Mouse (Mus musculus) olfactory bulb, adult 2 months (tissue): ENCODE measurements at regions not wholly inside any gene's neighbourhood (a gene's known extent, or its start where the extent isn't known, plus 50 kb on each side); places are given as distances from the start of the nearest gene placed in this dataset.

Source experiments
- H3K27ac ChIP-seq: fragments of 200-500 bp; 2 replicates; pipeline ENCODE4 v1.5.1; 2012; ENCODE audit warnings: low read depth, low read length; ENCODE audit not compliant: insufficient read depth
- H3K4me1 ChIP-seq: fragments of 200-500 bp; 2 replicates; pipeline ENCODE4 v1.6.1; 2012; ENCODE audit warnings: low read length; ENCODE audit not compliant: control insufficient read depth, insufficient read depth
- H3K4me3 ChIP-seq: fragments of 200-500 bp; 2 replicates; pipeline ENCODE4 v1.5.1; 2012; ENCODE audit warnings: mild to moderate bottlenecking, low read depth, low read length, moderate library complexity; ENCODE audit not compliant: insufficient read depth
- CTCF ChIP-seq: fragments of 200-500 bp; IDR thresholded peaks from 2 replicates; pipeline ENCODE4 v1.5.1; 2012; ENCODE audit warnings: low read depth, mild to moderate bottlenecking, low read length, moderate library complexity; ENCODE audit not compliant: insufficient read depth
- POLR2A ChIP-seq: fragments of 200-500 bp; IDR thresholded peaks from 2 replicates; pipeline ENCODE4 v1.6.1; 2012; ENCODE audit warnings: mild to moderate bottlenecking, low read depth, low read length, moderate library complexity; ENCODE audit not compliant: insufficient read depth
- WGBS: fragments of 180-500 bp; shearing (Covaris S2); methylation state at CpG from one replicate; pipeline ENCODE4 v1.1.7; 2018; 5-methylcytosine and 5-hydroxymethylcytosine counted together

DNA sequence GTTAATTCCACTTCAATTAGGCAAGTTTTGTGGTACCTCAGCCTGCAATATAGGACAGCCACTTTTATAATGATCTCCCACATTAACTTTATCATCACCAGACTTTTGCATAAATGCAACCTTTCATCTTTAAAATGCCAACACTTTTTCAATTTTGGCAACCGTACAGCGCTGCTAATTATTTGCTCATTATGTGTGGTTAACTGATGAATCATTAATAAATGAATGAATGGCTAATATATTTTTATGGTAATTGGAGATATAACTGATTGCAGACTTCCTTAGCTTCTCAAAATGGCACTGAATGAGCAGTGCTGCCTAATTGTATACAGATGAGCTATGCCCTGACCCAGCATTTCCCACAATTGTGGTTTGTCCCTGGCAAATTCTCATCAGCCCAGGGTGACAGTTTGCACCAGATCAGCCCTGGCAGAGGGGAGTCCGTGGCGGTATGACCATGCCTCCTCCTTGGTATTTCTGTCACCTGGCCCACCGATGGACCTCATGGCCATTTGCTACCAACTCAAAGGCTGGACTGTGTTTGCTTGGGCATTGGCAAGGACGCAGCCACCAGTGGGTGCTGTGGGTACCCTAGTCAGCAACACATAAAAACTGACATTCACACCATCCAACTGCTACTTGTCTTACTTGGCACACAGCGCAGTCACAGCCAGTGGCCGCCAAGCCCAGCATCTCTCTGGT lies 173.7 kb upstream of the Lmo4 start:
- 76% methylated on average over 8 of the region's 8 CpGs for WGBS
- no peak for TF ChIP-seq CTCF
- no peak for TF ChIP-seq POLR2A
- Histone ChIP-seq H3K4me1 (peaks cover 12% of the 10 kb centered on the region), H3K27ac (no peak overlapping the region), H3K4me3 (no peak overlapping the region)

DNA sequence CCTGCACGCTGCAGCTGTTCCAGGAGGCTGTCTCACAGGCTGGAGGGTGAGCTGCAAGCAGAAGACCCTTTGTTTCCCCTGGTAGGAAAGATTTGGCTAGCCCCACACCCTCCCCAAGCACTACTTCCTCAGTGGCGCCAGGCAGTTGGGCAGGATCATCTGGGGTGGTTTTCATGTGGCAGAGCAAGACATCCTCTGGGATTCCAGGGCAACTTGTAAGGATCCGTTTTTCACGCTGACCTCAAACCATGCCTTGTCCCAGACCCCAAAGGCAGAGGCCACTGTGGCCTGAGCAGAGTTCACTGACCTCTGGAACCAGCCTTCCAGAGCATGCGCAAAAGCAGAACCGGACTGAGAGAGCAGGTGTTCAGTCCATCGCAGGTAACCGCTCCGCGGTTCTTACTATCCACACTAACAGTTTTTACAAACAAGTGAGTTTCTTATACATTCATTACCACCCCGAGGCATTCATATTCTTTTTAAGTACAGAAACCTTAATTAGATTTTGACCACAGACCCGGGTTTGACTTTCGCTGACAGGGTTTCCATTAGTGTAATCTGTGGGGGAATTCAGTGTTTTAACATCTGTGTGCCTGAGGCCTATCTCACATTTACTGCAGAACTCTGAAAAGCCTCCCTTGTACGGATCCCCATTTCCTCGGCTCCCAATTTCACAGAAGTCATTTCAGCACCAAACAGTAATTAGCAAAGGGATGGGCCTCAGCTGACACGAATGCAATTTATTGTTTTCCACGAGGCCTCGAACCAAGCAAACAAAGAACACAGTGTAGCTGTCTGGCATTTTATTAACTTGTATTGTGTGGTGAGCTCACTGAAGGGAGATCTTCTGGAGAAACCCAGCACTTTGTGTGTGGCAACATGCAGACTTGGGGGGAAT lies 172.9 kb upstream of the Lmo4 start:
- TF ChIP-seq CTCF (no peak), POLR2A (no peak)
- Histone ChIP-seq H3K27ac (no peak overlapping the region), H3K4me3 (no peak overlapping the region), H3K4me1 (peaks cover 14% of the 10 kb centered on the region)
- WGBS, result 65% methylated on average over 18 of the region's 18 CpGs

DNA sequence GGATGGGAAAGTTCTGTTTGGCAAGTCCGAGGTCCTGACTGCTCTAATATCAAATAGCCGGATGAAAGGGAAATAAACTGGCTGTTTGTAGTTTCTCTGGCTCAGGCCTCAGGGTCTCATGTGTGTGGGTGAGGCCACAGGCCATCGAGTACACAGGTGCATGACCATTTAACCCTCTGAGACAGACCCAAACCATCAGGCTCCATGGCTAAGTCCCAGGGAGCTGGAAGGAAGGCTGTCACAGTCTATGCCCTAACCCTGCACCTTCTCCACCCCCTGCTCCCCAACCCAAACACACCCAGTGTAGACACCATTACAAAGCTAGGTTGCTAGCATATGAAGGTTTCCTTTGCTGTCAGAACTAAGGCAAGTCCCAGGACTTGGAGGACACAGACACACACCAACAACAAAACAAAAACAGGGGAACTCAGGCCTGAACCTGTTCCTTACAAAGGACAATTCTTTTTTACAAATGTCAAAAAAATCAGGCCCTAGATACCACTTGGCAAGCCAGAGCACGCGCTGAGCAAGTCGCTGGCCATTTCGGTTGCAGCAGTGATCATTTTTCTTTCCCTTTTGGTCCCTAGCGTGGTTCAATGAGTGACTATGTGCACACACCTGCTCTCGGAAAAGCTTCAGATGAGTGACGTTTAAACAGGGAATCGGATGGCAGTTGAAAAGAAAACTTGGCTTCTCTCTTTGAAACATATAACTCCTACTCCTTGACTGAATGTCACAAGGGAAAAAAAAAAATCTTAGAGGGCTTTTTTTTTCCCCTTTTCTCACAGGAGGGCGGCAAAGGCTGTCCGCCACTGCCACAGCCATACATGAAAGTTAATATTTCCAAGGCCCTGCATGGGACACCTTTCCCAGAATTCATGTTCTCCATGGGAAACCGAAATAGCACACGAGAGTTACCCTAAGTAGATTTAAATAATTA lies 171.7 kb upstream of the Lmo4 start:
- TF ChIP-seq CTCF (no peak), POLR2A (no peak)
- H3K4me1 ChIP-seq, result peaks cover 14% of the 10 kb centered on the region
- no peak overlapping the region for H3K4me3 ChIP-seq
- no peak overlapping the region for H3K27ac ChIP-seq
- 88% methylated on average over 15 of the region's 15 CpGs for WGBS

DNA sequence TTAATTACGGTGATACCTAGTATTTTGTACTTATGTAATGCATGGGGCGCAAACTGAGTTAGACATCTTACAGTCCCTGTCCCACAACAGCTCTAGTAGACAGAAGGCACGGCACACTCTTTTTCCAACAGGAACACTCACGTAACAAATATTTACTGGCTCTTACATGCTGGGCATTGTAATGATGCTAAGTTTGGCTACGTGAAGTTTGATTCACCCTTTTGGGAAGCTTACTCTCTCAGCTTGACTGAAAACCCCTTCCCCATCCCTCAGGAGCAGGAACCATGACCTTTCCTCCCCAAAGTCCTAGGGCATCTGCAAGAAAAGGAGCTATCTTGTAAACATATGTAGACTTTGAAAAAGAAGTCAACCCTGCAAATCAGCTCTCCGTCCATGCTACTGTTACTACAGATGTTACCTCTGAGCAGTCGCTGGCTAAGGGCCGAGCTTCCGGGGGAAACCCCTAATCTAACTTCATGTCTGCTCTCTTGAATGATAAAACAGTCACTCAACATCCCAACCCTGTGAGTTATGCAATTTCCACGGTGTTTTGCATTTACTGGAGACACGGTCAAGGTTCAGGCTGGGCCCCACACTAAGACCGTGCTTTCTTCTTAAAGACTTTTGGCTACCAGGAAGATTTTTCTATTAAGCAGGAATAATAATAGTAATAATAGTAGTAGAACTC lies 170.8 kb upstream of the Lmo4 start:
- Histone ChIP-seq H3K4me3 (no peak overlapping the region), H3K4me1 (peaks cover 14% of the 10 kb centered on the region), H3K27ac (no peak overlapping the region)
- WGBS, result 91% methylated on average over 12 of the region's 12 CpGs
- no peak for TF ChIP-seq CTCF
- no peak for TF ChIP-seq POLR2A

DNA sequence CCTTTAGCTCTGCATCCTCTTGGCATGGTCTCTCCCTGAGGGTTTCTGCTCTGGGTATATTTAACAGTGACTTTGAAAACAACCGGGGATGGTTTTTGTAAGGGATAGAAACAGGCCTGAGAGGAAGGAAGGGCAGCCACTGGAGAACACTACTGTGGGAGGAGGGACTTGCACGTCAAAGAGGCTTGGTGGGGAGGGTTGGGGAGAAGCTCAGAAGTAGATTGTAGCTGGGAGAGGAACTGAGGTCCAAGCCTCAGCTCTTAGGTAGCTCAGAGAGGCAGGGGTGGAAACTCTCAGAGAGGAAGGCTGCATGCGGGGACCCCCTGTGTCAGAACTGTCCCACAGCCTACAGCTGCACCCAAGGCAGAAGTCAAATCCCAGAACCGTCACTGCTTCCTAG lies 163.3 kb upstream of the Lmo4 start:
- 71% methylated on average over 4 of the region's 4 CpGs for WGBS
- peaks cover 8% of the 10 kb centered on the region for H3K4me1 ChIP-seq
- H3K27ac ChIP-seq, result no peak overlapping the region
- TF ChIP-seq CTCF, result no peak
- TF ChIP-seq POLR2A, result no peak
- no peak overlapping the region for H3K4me3 ChIP-seq

DNA sequence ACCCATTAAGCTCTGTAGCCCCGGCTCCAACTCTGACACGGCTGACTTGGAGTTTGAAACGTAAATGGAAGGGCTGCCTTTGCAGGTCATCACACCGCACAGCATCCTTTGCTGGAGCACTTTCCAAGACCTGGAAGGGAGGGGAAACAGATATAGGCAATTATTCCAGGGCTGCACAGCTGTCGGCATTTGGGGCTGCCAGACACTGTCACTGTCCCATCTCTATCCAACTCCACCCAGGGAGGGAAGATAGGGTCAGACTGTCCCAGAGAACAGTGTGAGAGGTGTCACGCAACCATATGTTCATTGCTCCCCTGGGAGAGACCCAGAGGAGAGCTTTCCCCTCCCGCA lies 162.7 kb upstream of the Lmo4 start:
- Histone ChIP-seq H3K4me1 (peaks cover 8% of the 10 kb centered on the region), H3K4me3 (peak overlapping the region; percentile 21; the same call in 1 of the 2 replicates), H3K27ac (no peak overlapping the region)
- TF ChIP-seq POLR2A (no peak), CTCF (no peak)
- 37% methylated on average over 7 of the region's 7 CpGs for WGBS

DNA sequence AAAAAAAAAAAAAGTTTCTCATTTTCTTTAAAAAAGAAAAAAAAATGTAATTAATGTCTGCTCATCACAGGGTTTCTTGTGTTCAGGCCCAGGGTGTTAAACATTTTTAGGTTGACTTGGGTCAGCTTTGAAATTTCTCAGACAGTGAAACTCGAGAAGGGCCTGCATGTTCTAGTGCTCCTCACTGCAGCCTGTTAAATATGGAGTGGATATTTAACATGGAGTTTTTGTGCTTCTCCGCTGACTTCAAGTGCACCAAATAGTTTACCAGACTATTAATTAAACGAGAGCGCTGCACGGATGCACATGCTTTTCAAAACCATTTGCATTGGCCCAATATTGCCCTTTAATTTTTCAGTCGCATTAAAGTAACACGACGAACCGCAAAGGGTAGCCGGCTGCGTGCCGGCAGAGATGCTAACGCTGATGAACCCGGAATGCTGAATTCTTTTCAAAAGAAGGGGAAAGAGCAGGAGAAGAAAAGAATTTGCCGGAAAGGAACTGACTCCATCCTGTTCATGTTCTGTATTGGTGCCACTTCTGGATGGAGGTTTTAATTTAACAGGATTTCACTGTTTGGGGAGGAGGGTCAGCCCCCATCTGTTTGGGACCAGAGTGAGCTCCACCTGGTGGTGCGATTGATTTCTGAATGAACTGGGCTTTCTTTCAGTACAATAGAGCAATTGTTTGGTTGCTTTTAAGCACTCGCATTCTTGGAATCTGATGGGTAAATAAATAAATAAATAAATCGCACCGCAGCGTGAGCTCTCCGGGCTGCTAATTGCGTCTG lies 162.2 kb upstream of the Lmo4 start:
- H3K27ac ChIP-seq, result no peak overlapping the region
- no peak for TF ChIP-seq POLR2A
- TF ChIP-seq CTCF, result no peak
- H3K4me3 ChIP-seq, result peak overlapping the region; percentile 21
- WGBS, result 7% methylated on average over 22 of the region's 22 CpGs
- peaks cover 10% of the 10 kb centered on the region for H3K4me1 ChIP-seq

DNA sequence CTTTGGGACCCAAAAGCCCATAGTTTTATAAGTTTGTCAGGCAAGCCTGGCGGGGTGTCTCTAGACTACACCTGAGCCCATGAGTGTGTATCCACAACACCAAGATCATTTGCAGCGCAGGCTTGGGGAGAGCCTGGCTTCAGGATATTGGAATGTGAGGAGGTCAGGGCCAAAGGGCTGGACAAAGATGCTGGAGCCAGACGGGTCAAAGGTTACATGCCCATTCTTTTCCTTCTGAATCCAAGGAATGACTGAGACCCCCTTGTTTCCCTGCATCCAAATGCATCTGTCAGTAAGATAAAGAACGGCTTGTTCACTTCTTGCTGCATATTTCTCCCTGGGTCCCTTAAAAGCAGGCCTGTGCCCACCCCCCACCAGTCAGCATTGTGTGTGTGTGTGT lies 160.9 kb upstream of the Lmo4 start:
- 86% methylated on average over 4 of the region's 4 CpGs for WGBS
- peaks cover 10% of the 10 kb centered on the region for H3K4me1 ChIP-seq
- no peak for TF ChIP-seq POLR2A
- TF ChIP-seq CTCF, result no peak
- H3K4me3 ChIP-seq, result no peak overlapping the region
- H3K27ac ChIP-seq, result no peak overlapping the region
